Mouse (Mus musculus): ENCODE measurements around the gene Map2k5. TPM values are rescaled to one million over a fixed set of nuclear protein-coding genes. Genes with fewer than 3 reads are reported as not detected.
A peak's percentile ranks its signal among the peaks of the same experiment; 100 is the strongest.

Gene Map2k5
- polyA plus RNA-seq, 1 experiment from 2014 or later, result 37.3 TPM

DNA sequence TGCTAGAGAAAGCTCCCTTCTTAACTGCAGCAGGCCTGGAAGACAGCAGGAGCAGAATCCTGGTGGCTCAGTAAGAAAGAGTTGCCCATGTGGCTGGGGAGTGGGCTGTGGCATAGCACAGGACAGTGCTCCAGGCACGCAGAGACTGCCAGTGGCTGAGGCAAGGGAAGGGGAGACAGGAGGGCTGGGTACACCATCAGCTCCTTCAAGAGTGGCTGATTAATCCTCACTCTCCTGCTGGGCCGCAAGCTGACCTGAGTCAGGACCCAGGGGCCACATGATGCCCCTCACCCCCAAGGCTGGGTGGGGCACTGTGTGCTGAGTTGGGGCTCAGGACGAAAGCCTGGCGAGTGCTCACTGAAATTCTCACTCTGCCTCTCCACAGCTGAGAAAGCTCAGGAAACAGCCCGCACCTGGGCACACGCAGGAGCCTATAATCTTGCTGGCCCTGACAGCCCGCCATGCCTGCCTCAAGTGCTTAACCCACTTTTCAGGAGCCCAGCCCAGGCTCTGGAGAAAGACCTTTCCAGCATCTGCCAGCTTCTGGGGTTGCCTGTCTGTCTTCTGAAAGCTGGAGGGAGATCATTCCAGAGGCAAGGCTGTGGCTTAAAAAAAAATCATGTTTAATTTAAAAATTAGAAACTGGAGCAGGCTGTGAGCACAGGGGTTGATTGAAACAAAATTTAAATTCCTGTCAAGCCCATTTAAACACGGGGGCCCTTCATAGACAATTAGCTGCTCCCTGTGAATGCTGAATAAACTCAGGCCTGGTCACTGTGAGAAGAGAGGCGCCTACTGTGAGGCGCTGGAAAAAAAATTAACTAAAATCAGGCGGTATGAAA is 196.1 kb downstream of the Map2k5 start:
- no peaks in the 10 kb centered on the region for H3K4me1 ChIP-seq (ENCODE audit: insufficient read depth)
- peaks cover 4% of the 10 kb centered on the region; the same call in 1 of the 2 replicates for H3K36me3 ChIP-seq (ENCODE audit: insufficient read depth)
- no peak overlapping the region for H3K4me3 ChIP-seq (ENCODE audit: low read depth, low read length)
- 55% methylated on average over 11 of the region's 11 CpGs for WGBS
- no peak overlapping the region for H3K9ac ChIP-seq
- no peak for TF ChIP-seq CTCF (IDR thresholded peaks at IDR 0.05; ENCODE audit: low read depth)
- no peaks in the 10 kb centered on the region for H3K9me3 ChIP-seq (ENCODE audit: low read depth, low read length)
- ATAC-seq (ENCODE audit: insufficient read depth) (no peak), DNase-seq (no peak)
- H3K27ac ChIP-seq (ENCODE audit: low read depth), result no peak overlapping the region
- no peak overlapping the region for H3K4me2 ChIP-seq
- no peaks in the 10 kb centered on the region for H3K27me3 ChIP-seq (ENCODE audit: insufficient read depth, low read length)

DNA sequence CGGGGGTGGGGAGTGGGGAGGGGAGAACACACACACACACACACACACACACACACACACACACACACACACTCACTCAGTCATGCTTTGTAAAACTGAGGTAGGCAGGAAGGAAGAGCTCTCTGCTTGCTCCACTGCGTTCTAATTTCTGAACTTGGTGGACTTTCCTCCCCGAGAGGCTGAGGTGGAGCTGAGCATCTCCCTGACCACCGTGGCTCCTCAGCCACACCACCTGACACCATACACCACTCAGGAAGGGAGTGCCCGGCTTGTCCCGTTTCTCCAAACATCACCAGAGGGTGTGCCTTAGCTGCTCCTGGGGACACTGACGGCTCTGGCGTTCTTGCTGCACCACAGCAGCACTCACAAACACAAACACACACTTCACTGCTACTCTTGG is 199.4 kb downstream of the Map2k5 start:
- no peak overlapping the region for H3K4me2 ChIP-seq
- H3K4me3 ChIP-seq (ENCODE audit: low read depth, low read length), result no peak overlapping the region
- no peaks in the 10 kb centered on the region for H3K9me3 ChIP-seq (ENCODE audit: low read depth, low read length)
- no peak for TF ChIP-seq CTCF (IDR thresholded peaks at IDR 0.05; ENCODE audit: low read depth)
- H3K4me1 ChIP-seq (ENCODE audit: insufficient read depth), result no peaks in the 10 kb centered on the region
- H3K9ac ChIP-seq, result no peak overlapping the region
- no peak for ATAC-seq (ENCODE audit: insufficient read depth)
- DNase-seq, result no peak
- H3K36me3 ChIP-seq (ENCODE audit: insufficient read depth), result peaks cover 4% of the 10 kb centered on the region; the same call in 1 of the 2 replicates
- no peaks in the 10 kb centered on the region for H3K27me3 ChIP-seq (ENCODE audit: insufficient read depth, low read length)
- WGBS, result 73% methylated on average over 8 of the region's 8 CpGs
- no peak overlapping the region for H3K27ac ChIP-seq (ENCODE audit: low read depth)

DNA sequence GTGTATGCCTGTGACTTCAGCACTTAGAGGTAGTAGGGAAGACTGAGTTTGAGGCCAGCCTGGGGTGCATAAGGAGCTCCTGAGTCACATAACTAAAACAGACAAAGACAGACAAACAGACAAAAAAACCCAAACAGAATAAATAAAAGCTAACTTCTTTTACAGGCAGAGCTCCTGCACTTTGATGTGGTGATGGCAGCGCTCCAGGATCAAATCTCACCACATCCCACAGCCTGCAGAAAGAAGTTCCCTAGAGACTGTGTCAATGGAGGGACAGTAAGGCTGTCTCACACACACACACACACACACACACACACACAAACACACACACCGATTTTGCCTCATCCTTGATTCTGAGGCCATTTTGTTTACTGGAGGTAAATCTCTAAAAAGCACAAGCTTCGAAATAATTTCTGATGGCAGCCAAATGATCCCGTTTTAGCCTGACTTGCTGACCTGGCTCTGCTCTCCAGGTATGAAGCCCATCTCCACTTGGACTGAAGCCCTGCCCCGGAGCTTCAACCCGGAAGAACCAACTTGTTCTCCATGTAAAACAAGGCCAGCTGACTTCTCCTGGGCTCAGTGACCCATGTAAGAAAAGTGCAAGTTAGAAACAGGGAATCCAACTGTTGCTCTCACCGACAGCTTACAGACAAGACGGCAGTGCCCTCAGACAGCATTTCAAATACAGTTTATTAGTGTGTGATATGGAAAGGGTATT is 203.5 kb downstream of the Map2k5 start:
- Histone ChIP-seq H3K4me2 (no peak overlapping the region), H3K9ac (no peak overlapping the region), H3K4me1 (ENCODE audit: insufficient read depth) (no peaks in the 10 kb centered on the region), H3K27me3 (ENCODE audit: insufficient read depth, low read length) (no peaks in the 10 kb centered on the region), H3K9me3 (ENCODE audit: low read depth, low read length) (no peaks in the 10 kb centered on the region), H3K4me3 (ENCODE audit: low read depth, low read length) (no peak overlapping the region), H3K27ac (ENCODE audit: low read depth) (no peak overlapping the region), H3K36me3 (ENCODE audit: insufficient read depth) (no peaks in the 10 kb centered on the region)
- TF ChIP-seq CTCF (IDR thresholded peaks at IDR 0.05; ENCODE audit: low read depth), result no peak
- no peak for DNase-seq
- WGBS, result 85% methylated on average over 8 of the region's 8 CpGs
- ATAC-seq (ENCODE audit: insufficient read depth), result no peak

DNA sequence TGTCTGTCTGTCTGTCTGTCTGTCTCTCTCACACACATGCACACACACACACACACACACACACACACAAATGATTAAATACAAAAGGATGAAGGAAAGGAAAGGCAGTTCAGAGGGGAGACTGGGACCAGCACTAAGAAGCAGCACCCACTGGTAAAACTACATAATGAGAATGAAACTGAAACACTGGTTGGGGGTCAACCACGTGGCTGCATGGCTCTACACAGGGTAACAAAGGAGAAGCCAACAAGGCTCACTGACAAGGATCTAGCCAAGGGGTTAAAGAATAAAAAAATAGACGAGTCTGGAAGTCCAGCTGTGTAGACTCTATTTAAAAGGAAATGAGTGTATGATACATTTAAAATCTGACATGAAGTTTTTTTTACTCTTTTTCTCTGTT is 205.8 kb downstream of the Map2k5 start:
- H3K36me3 ChIP-seq (ENCODE audit: insufficient read depth), result no peaks in the 10 kb centered on the region
- ATAC-seq (ENCODE audit: insufficient read depth) (no peak), DNase-seq (no peak)
- no peak for TF ChIP-seq CTCF (IDR thresholded peaks at IDR 0.05; ENCODE audit: low read depth)
- no peaks in the 10 kb centered on the region for H3K4me1 ChIP-seq (ENCODE audit: insufficient read depth)
- no peak overlapping the region for H3K4me3 ChIP-seq (ENCODE audit: low read depth, low read length)
- H3K4me2 ChIP-seq, result no peak overlapping the region
- 32% methylated on average over 2 of the region's 2 CpGs for WGBS
- no peaks in the 10 kb centered on the region for H3K9me3 ChIP-seq (ENCODE audit: low read depth, low read length)
- H3K9ac ChIP-seq, result no peak overlapping the region
- H3K27ac ChIP-seq (ENCODE audit: low read depth), result no peak overlapping the region
- H3K27me3 ChIP-seq (ENCODE audit: insufficient read depth, low read length), result no peaks in the 10 kb centered on the region

DNA sequence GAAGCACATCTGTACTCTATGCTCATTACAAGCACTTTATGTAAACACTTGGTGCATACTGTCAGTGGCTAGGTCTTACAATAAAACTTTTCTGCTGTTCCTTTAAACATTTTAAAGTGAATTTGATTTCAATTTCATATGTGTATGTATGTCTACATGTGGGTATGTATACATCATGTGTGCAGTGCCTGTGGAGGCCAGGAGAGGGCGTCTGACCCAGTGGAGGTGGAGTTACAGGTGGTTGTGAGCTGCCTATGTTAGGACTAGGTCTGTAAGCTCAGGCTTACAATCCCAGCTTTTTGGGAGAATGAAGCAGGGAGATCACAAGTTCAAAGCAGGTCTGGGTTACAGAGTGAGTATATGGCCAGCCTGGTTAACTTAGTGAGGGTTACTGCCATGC is 208.6 kb downstream of the Map2k5 start:
- Histone ChIP-seq H3K9ac (no peak overlapping the region), H3K36me3 (ENCODE audit: insufficient read depth) (0 out of 2 replicates have a peak, but pooled peaks cover under 1% of the 10 kb centered on the region), H3K4me2 (no peak overlapping the region), H3K4me1 (ENCODE audit: insufficient read depth) (no peaks in the 10 kb centered on the region), H3K4me3 (ENCODE audit: low read depth, low read length) (no peak overlapping the region), H3K27ac (ENCODE audit: low read depth) (no peak overlapping the region), H3K27me3 (ENCODE audit: insufficient read depth, low read length) (no peaks in the 10 kb centered on the region), H3K9me3 (ENCODE audit: low read depth, low read length) (no peaks in the 10 kb centered on the region)
- DNase-seq (no peak), ATAC-seq (ENCODE audit: insufficient read depth) (no peak)
- TF ChIP-seq CTCF (IDR thresholded peaks at IDR 0.05; ENCODE audit: low read depth), result peak; percentile 17; the same call in 1 of the 2 replicates
- 64% methylated on average over 1 of the region's 1 CpGs for WGBS

DNA sequence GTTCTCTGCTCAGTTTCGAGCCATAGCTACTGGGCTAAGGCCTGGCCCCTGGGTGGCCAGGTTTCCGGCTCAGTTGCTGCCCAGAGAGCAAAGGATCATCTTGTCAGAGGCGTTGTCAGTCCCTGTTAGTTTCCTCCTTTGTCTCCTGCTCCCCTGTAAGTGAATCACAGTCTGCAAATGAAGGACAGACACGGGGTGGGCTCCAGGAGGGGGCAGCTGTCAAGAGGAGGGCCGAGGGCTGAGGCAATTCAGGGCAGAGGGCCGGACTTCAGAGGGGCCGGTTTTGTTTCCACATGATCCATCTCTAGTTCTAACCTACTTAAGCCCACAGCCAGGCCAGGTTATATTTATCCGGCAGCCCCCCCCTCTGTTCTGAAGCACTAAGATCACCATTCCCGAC is 212.6 kb downstream of the Map2k5 start:
- no peak overlapping the region for H3K4me3 ChIP-seq (ENCODE audit: low read depth, low read length)
- no peak overlapping the region for H3K4me2 ChIP-seq
- no peak for TF ChIP-seq CTCF (IDR thresholded peaks at IDR 0.05; ENCODE audit: low read depth)
- H3K36me3 ChIP-seq (ENCODE audit: insufficient read depth), result 0 out of 2 replicates have a peak, but pooled peaks cover 5% of the 10 kb centered on the region
- 38% methylated on average over 9 of the region's 9 CpGs for whole genome bisulfite sequencing
- H3K9me3 ChIP-seq (ENCODE audit: low read depth, low read length), result no peaks in the 10 kb centered on the region
- ATAC-seq (ENCODE audit: insufficient read depth), result no peak
- no peaks in the 10 kb centered on the region for H3K4me1 ChIP-seq (ENCODE audit: insufficient read depth)
- no peak overlapping the region for H3K27ac ChIP-seq (ENCODE audit: low read depth)
- no peak overlapping the region for H3K9ac ChIP-seq
- no peak for DNase-seq
- H3K27me3 ChIP-seq (ENCODE audit: insufficient read depth, low read length), result no peaks in the 10 kb centered on the region

DNA sequence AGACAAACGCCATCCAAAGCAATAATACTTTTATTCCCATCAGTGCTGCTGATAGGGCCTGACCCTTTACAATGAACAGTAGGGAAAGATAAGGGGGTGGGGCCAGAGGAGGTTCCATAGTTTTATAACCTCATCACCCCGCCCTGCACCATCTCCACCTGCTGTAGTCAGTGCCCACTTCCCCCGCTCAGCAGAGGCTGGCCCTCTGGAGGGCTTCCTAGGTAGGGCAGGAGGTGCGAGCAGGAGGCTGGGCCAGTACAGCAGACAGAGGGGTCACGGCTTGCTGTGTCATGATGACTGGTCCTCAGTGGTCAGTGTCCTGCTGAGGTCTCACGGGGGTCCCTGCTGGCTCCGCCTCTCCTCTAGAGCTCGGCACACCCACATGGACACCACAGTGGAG is 213.9 kb downstream of the Map2k5 start:
- DNase-seq (no peak), ATAC-seq (ENCODE audit: insufficient read depth) (no peak)
- 72% methylated on average over 8 of the region's 8 CpGs for WGBS
- no peaks in the 10 kb centered on the region for H3K27me3 ChIP-seq (ENCODE audit: insufficient read depth, low read length)
- no peak for TF ChIP-seq CTCF (IDR thresholded peaks at IDR 0.05; ENCODE audit: low read depth)
- 0 out of 2 replicates have a peak, but pooled peaks cover 5% of the 10 kb centered on the region for H3K36me3 ChIP-seq (ENCODE audit: insufficient read depth)
- no peaks in the 10 kb centered on the region for H3K4me1 ChIP-seq (ENCODE audit: insufficient read depth)
- H3K4me2 ChIP-seq, result no peak overlapping the region
- H3K27ac ChIP-seq (ENCODE audit: low read depth), result no peak overlapping the region
- H3K4me3 ChIP-seq (ENCODE audit: low read depth, low read length), result no peak overlapping the region
- no peaks in the 10 kb centered on the region for H3K9me3 ChIP-seq (ENCODE audit: low read depth, low read length)
- no peak overlapping the region for H3K9ac ChIP-seq
